ENCODE assay signal across 14 mouse cellular contexts in the genomic region with DNA sequence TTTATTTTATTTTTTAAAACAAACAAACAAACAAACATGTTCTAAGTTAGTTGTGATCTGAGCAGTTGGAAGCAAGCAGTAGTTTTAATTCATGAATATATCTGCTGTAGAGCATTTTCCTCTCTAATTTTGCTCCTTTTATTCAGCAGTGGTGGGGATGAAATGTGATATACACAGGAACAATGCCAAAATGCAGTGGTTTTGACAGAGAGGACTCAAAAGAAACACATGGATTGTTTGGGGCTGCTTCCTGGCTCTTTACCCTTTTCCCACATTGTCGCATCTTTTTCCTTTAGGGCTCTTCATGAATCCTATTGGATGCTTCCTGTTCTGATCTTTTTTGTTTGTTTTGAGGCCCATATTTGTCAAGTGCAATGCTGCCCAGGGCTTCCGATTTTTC.
"Had no signal": no experiment of that assay in that cellular context is flagged by ENCODE, and none has a peak within 500 bp of the region (broad histone marks: within the 10 kb centered on the region; RNA-seq: fewer than 3 reads in every experiment).

No protein-coding gene starts in this region.

- H3K9ac ChIP-seq: neural tube, embryonic 15.5 days; stomach, embryonic 15.5 days had no signal

- H3K27me3 ChIP-seq: stomach, embryonic 15.5 days had no signal

- DNase-seq: retina, postnatal 1 day; right cerebral cortex, adult 18-20 months; right cerebral cortex, postnatal 14 days; right cerebral cortex, postnatal 25 days; right cerebral cortex, postnatal 4 days; spleen, adult 18-20 months; thymus, adult 18-20 months; thymus, adult 2 months; thymus, postnatal 14 days; thymus, postnatal 25 days; thymus, postnatal 36 days; thymus, postnatal 4 days had no signal

- H3K27ac ChIP-seq: neural tube, embryonic 15.5 days; stomach, embryonic 15.5 days had no signal

- H3K36me3 ChIP-seq: neural tube, embryonic 15.5 days; stomach, embryonic 15.5 days had no signal

- H3K4me3 ChIP-seq: neural tube, embryonic 15.5 days had no signal

- H3K9me3 ChIP-seq: neural tube, embryonic 15.5 days; stomach, embryonic 15.5 days had no signal
